ENCODE assay signal across 7 mouse cellular contexts in genomic region chr2:27936607-27937191, GRCm38 (mm10). TPM values are rescaled to one million over a fixed set of nuclear protein-coding genes. Genes with fewer than 3 reads are reported as not detected.
A peak's percentile ranks its signal among the peaks of the same experiment; 100 is the strongest.
DNase-seq lines count a peak whose midpoint lies in the region; ATAC-seq and TF ChIP-seq lines count a peak whose summit lies in the region.

No protein-coding gene starts in this region.

- no peak overlapping the region for H3K4me3 ChIP-seq in lung, adult 2 months (replicated peaks; ENCODE audit: extremely low read depth, low read depth, low read length)
- H3K4me3 ChIP-seq in stomach, postnatal 0 days (ENCODE audit: low read depth, low read length), result no peak overlapping the region

- ATAC-seq in frontal cortex, adult (ENCODE audit: low TSS enrichment), result peak; percentile 71
- peak; percentile 49 to 57; a peak in 3 of 4 replicates for ATAC-seq in hematopoietic stem cell, adult 5-6 weeks (replicated peaks in 1 of 2; ENCODE audit: insufficient read depth in 1 of 2, low FRiP score in 2 of 2, low TSS enrichment in 1 of 2, low read depth in 1 of 2, poor library complexity in 2 of 2, severe bottlenecking in 2 of 2)
- peak; percentile 9; the same call in 1 of the 2 replicates for ATAC-seq in stomach, postnatal 0 days (ENCODE audit: low FRiP score, low TSS enrichment)

- no peaks in the 10 kb centered on the region for H3K9me3 ChIP-seq in stomach, postnatal 0 days (ENCODE audit: control insufficient read depth, low read length)

- no peak overlapping the region for H3K9ac ChIP-seq in stomach, postnatal 0 days (ENCODE audit: low read length)

- H3K27me3 ChIP-seq in stomach, postnatal 0 days (ENCODE audit: control insufficient read depth, insufficient read depth, low read length), result no peaks in the 10 kb centered on the region

- no peak for TF ChIP-seq EP300 in stomach, postnatal 0 days (optimal IDR thresholded peaks at IDR 0.05)

- H3K36me3 ChIP-seq in stomach, postnatal 0 days (ENCODE audit: control insufficient read depth, insufficient read depth, low read length), result peaks cover 3% of the 10 kb centered on the region

- TF ChIP-seq POLR2A in lung, adult 2 months (IDR thresholded peaks at IDR 0.05; ENCODE audit: borderline replicate concordance, extremely low read depth, low read depth, low read length), result no peak

- peaks cover 17% of the 10 kb centered on the region for H3K4me1 ChIP-seq in lung, adult 2 months (ENCODE audit: control insufficient read depth, insufficient read depth, low read length)
- peaks cover 22% of the 10 kb centered on the region for H3K4me1 ChIP-seq in stomach, postnatal 0 days (replicated peaks; ENCODE audit: control insufficient read depth, insufficient read depth)

- H3K4me2 ChIP-seq in stomach, postnatal 0 days (replicated peaks; ENCODE audit: low read depth), result no peak overlapping the region

- no peak for TF ChIP-seq CTCF in lung, adult 2 months (IDR thresholded peaks at IDR 0.05; ENCODE audit: insufficient read depth, low read length)
- TF ChIP-seq CTCF in stomach, postnatal 0 days (IDR thresholded peaks at IDR 0.05; ENCODE audit: low read depth), result no peak

- DNase-seq in MN1 (ENCODE audit: low spot score), result peak; percentile 74
- peak; percentile 90 for DNase-seq in adrenal gland, adult 2 months
- peak; percentile 57 for DNase-seq in lung, adult 2 months
- DNase-seq in stomach, postnatal 0 days (ENCODE audit: low spot score), result peak; percentile 74
- DNase-seq in retina, postnatal 1 day, result no peak

- 43% methylated on average over 9 of the region's 9 CpGs for WGBS in lung, adult 2 months
- 39% methylated on average over 9 of the region's 9 CpGs for WGBS in stomach, postnatal 0 days

- H3K27ac ChIP-seq in stomach, postnatal 0 days (replicated peaks), result peak overlapping the region; percentile 74

RNA-seq across cellular contexts. Expression of gene Col5a1, which starts 50.5 kb away (rescaled TPM):
- 10 to 100 TPM; 36.4 to 37.1 TPM for total RNA-seq in adrenal gland, adult 2 months (2021)
- polyA plus RNA-seq in adrenal gland, adult 2 months (2012; rRNA removed), result 20.1 and 21.3 TPM in 2 replicates
- total RNA-seq in hematopoietic stem cell, adult 5-6 weeks (2017), result 0.31 and 1.1 TPM in 2 replicates
- 18.5 and 18.8 TPM in 2 replicates for polyA plus RNA-seq in lung, adult 2 months (2012; rRNA removed)
- polyA plus RNA-seq in stomach, postnatal 0 days (2015; fragmentation: Nextera tagmentation; extraction: Ambion mirVana), result 68.7 and 69.2 TPM in 2 replicates

Comparison
In these comparisons a context has a peak if more than half of its experiments do, and no peak if none do; other contexts are left out.
1. ATAC-seq: peak in every context shown above with its lines; median percentile 71 in frontal cortex, adult; 53 in hematopoietic stem cell, adult 5-6 weeks; 9 in stomach, postnatal 0 days.